Mouse (Mus musculus) cortical plate, adult 2 months (tissue): ENCODE results near the gene Fam178b.

Source experiments
- CTCF ChIP-seq: fragments of 200-500 bp; IDR thresholded peaks from 2 replicates; pipeline ENCODE4 v1.5.1; 2011; ENCODE audit warnings: mild to moderate bottlenecking, control low read depth, low read length; ENCODE audit not compliant: insufficient read depth; ENCODE audit errors: extremely low read depth
- POLR2A ChIP-seq: fragments of 200-500 bp; IDR thresholded peaks from 2 replicates; pipeline ENCODE4 v1.6.1; 2011; ENCODE audit warnings: mild to moderate bottlenecking, low read length, control low read depth; ENCODE audit not compliant: insufficient read depth; ENCODE audit errors: extremely low read depth

DNA sequence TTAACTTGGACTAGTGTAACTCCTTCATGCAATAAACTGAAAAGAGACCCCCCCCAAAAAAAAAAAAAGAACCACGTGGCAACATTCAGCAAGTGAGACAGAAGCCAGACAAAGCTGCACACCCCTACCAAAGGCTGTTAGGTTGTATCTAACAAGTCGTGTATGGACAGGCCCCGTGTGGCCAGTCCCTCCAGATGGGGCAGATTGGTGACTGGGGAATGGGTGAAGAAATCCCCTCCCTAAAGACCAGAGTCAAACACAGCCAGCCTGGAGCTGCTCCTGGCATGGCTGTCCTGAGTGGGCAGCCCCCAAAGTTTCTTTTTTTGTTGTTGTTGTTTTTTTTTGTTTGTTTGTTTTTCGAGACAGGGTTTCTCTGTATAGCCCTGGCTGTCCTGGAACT is 80.7 kb downstream of the Fam178b start:
- TF ChIP-seq CTCF (no peak), POLR2A (no peak)
